Mouse (Mus musculus) adrenal gland, postnatal 36 days (tissue): ENCODE data around the gene Usf2. TPM values are rescaled to one million over a fixed set of nuclear protein-coding genes. Genes with fewer than 3 reads are reported as not detected.
A peak's percentile ranks its signal among the peaks of the same experiment; 100 is the strongest.

Experiments
- DNase-seq, 2 experiments: peaks; one replicate each; pipeline ENCODE4 v3.0.0; 2021; ENCODE audit warnings: mixed read lengths in 1 of 2
- total RNA-seq, 2 experiments: library from RNA; stranded (reverse); gene quantifications; 2 replicates each; pipeline ENCODE4 v1.2.3; 2021

Gene Usf2
- total RNA-seq, 2 experiments from 2014 or later: 112 to 141 TPM

- no peak for DNase-seq
Observed at GRCm38 (mm10) chr7:30917219-30917618, 39.4 kb downstream of the Usf2 start.

GRCm38 (mm10) chr7:30916713-30917112 lies 39.9 kb downstream of the Usf2 start:
- no peak for DNase-seq

- DNase-seq: no peak
Observed at GRCm38 (mm10) chr7:30914732-30915131, 41.9 kb downstream of the Usf2 start, which contains the start of gene Mag. Gene Mag, minus strand, starts transcription at chr7:30914873.

GRCm38 (mm10) chr7:30909773-30910172 lies 46.8 kb downstream of the Usf2 start:
- no peak for DNase-seq

GRCm38 (mm10) chr7:30908992-30909431 lies 47.6 kb downstream of the Usf2 start:
- DNase-seq: no peak

GRCm38 (mm10) chr7:30908277-30908991 lies 48.2 kb downstream of the Usf2 start:
- DNase-seq: peak in 1 of 2 experiments; percentile 34

- peak; percentile 36 to 47 for DNase-seq
Observed at GRCm38 (mm10) chr7:30904042-30904441, 52.6 kb downstream of the Usf2 start.

Other genes starting within 250 kb of the Usf2 start
- gene Atp4a, start 244.6 kb downstream of the Usf2 start, total RNA-seq: 1 to 10 TPM; 3.1 to 5.9 TPM
- gene Tmem147, start 227.3 kb downstream of the Usf2 start, total RNA-seq: 100 to 1,000 TPM; 229 to 231 TPM
- under 1 TPM in 1 of 2 experiments, not detected in 1; 0.26 TPM for gene Gapdhs, start 213.1 kb downstream of the Usf2 start, total RNA-seq
- gene Sbsn, start 205.3 kb downstream of the Usf2 start, total RNA-seq: 100 to 1,000 TPM; 326 to 370 TPM
- gene Dmkn, start 193.0 kb downstream of the Usf2 start, total RNA-seq: 1 to 10 TPM; 2.4 to 2.5 TPM
- gene Krtdap, start 168.9 kb downstream of the Usf2 start, total RNA-seq: 1 to 10 TPM in 1 of 2 experiments, not detected in 1; 2.8 TPM
- gene Ffar2, start 133.0 kb downstream of the Usf2 start, total RNA-seq: 1 to 10 TPM; 1.7 to 2.9 TPM
- under 1 TPM in 1 of 2 experiments, not detected in 1; 0.33 TPM for gene Ffar3, start 100.6 kb downstream of the Usf2 start, total RNA-seq
- gene Ffar1, start 95.2 kb downstream of the Usf2 start, total RNA-seq: not detected
- under 1 TPM; 0.56 TPM for gene Cd22, start 76.5 kb downstream of the Usf2 start, total RNA-seq
- gene Mag, start 41.9 kb downstream of the Usf2 start, total RNA-seq: under 1 TPM; 0.20 to 0.46 TPM
- 10 to 100 TPM in 1 of 2 experiments, not detected in 1; 11.7 TPM for gene Hamp2, start 32.1 kb downstream of the Usf2 start, total RNA-seq
- gene Hamp, start 12.8 kb downstream of the Usf2 start, total RNA-seq: 10 to 100 TPM in 1 of 2 experiments, not detected in 1; 23.5 TPM
- 10 to 100 TPM in 1 of 2 experiments, 1 to 10 TPM in 1; 6.1 to 14.6 TPM for gene Lsr, start 16.7 kb upstream of the Usf2 start, total RNA-seq
- gene Fam187b, start 17.0 kb upstream of the Usf2 start, total RNA-seq: under 1 TPM; 0.30 to 0.96 TPM
- gene Fxyd5, start 85.7 kb upstream of the Usf2 start, total RNA-seq: 100 to 1,000 TPM in 1 of 2 experiments, 10 to 100 TPM in 1; 34.8 to 103 TPM
- 1 to 10 TPM; 1.2 to 1.6 TPM for gene Fxyd7, start 94.7 kb upstream of the Usf2 start, total RNA-seq
- gene Fxyd1, start 100.4 kb upstream of the Usf2 start, total RNA-seq: 100 to 1,000 TPM; 167 to 239 TPM
- gene Lgi4, start 102.5 kb upstream of the Usf2 start, total RNA-seq: 1 to 10 TPM; 2.7 to 5.4 TPM
- gene Fxyd3, start 119.9 kb upstream of the Usf2 start, total RNA-seq: 1 to 10 TPM; 1.5 to 2.3 TPM
- gene Hpn, start 158.5 kb upstream of the Usf2 start, total RNA-seq: under 1 TPM; 0.66 to 0.93 TPM
- 10 to 100 TPM; 16.5 to 16.7 TPM for gene Scn1b, start 170.2 kb upstream of the Usf2 start, total RNA-seq
- gene Gramd1a, start 199.1 kb upstream of the Usf2 start, total RNA-seq: 10 to 100 TPM; 36.7 to 59.1 TPM